8 mouse cellular contexts compared by ENCODE assay signal in genomic region chr6:120903450-120903912, GRCm38 (mm10). TPM values are rescaled to one million over a fixed set of nuclear protein-coding genes. Genes with fewer than 3 reads are reported as not detected.
DNase-seq lines count a peak whose midpoint lies in the region; ATAC-seq and TF ChIP-seq lines count a peak whose summit lies in the region.

No protein-coding gene starts in this region.

- peak; percentile 57; the same call in 1 of the 2 replicates for ATAC-seq in monocyte, adult 5-6 weeks (replicated peaks; ENCODE audit: insufficient number of reproducible peaks, low FRiP score, low TSS enrichment, poor library complexity, severe bottlenecking)
- ATAC-seq in neural tube, embryonic 15.5 days (ENCODE audit: low FRiP score): no peak

- peaks cover 62 to 90% of the 10 kb centered on the region in 2 experiments for H3K36me3 ChIP-seq in CH12.LX (replicated peaks in 1 of 2; ENCODE audit: control insufficient read depth in 1 of 2, insufficient read depth in 1 of 2, low read length in 1 of 2)
- H3K36me3 ChIP-seq in neural tube, embryonic 15.5 days: no peaks in the 10 kb centered on the region

- H3K79me2 ChIP-seq in CH12.LX (replicated peaks; ENCODE audit: control insufficient read depth, extremely low read depth, insufficient read depth, poor library complexity, severe bottlenecking): peaks cover 72% of the 10 kb centered on the region

- dilution Hi-C loops in CH12.LX (cut with MboI; ENCODE audit: extremely low pct_ligation_motif_present, extremely low pct_unique_long_range_greater_than_20kb, low sequenced_read_pairs): no loop called here

- WGBS in neural tube, embryonic 15.5 days: 68% methylated on average over 5 of the region's 5 CpGs

- TF ChIP-seq POLR2A in CH12.LX (IDR thresholded peaks at IDR 0.05; ENCODE audit: low read depth, low read length): no peak

- H3K27me3 ChIP-seq in CH12.LX (replicated peaks): no peaks in the 10 kb centered on the region
- no peaks in the 10 kb centered on the region for H3K27me3 ChIP-seq in neural tube, embryonic 15.5 days (replicated peaks)

- peak; percentile 74 for TF ChIP-seq RAD21 in CH12.LX (IDR thresholded peaks at IDR 0.05; ENCODE audit: low read depth, low read length)

- peak; percentile 50 to 82 for TF ChIP-seq CTCF in CH12.LX (conservative IDR thresholded peaks at IDR 0.05 in 1 of 2, IDR thresholded peaks at IDR 0.05 in 1 of 2; ENCODE audit: low read depth in 2 of 2, low read length in 2 of 2)

- peaks cover 22 to 89% of the 10 kb centered on the region in 2 experiments for H3K4me1 ChIP-seq in CH12.LX (ENCODE audit: control insufficient read depth in 1 of 2, insufficient read depth in 2 of 2)
- no peaks in the 10 kb centered on the region for H3K4me1 ChIP-seq in neural tube, embryonic 15.5 days

- no peaks in the 10 kb centered on the region for H3K9me3 ChIP-seq in CH12.LX (replicated peaks; ENCODE audit: low read length)
- no peaks in the 10 kb centered on the region for H3K9me3 ChIP-seq in neural tube, embryonic 15.5 days (replicated peaks)

- peak; percentile 42 for DNase-seq in gastrocnemius, adult 18-20 months (ENCODE audit: low spot score)
- no peak for DNase-seq in gastrocnemius, postnatal 25 days
- peak; percentile 79 for DNase-seq in CH12.LX (ENCODE audit: extremely low read depth)
- peak; percentile 69 for DNase-seq in embryo, embryonic 10.5 days (ENCODE audit: low spot score)
- DNase-seq in kidney, postnatal 36 days: peak; percentile 81 to 92
- no peak for DNase-seq in frontal cortex, postnatal 14 days (ENCODE audit: low spot score in 2 of 2)

- no peak overlapping the region for H3K4me3 ChIP-seq in CH12.LX (replicated peaks in 1 of 3; ENCODE audit: low read depth in 2 of 3, low read length in 2 of 3, poor library complexity in 1 of 3)
- H3K4me3 ChIP-seq in neural tube, embryonic 15.5 days (replicated peaks): no peak overlapping the region

- TF ChIP-seq EP300 in CH12.LX (IDR thresholded peaks at IDR 0.05; ENCODE audit: low read length): no peak

- H3K9ac ChIP-seq in CH12.LX (ENCODE audit: insufficient read depth, low read depth): no peak overlapping the region
- no peak overlapping the region for H3K9ac ChIP-seq in neural tube, embryonic 15.5 days (replicated peaks)

- H3K4me2 ChIP-seq in CH12.LX (ENCODE audit: insufficient read depth, low read depth, poor library complexity, severe bottlenecking): no peak overlapping the region
- no peak overlapping the region for H3K4me2 ChIP-seq in neural tube, embryonic 15.5 days

- no peak overlapping the region for H3K27ac ChIP-seq in CH12.LX (ENCODE audit: insufficient read depth, low read depth)
- H3K27ac ChIP-seq in neural tube, embryonic 15.5 days (replicated peaks): no peak overlapping the region

- in situ Hi-C loops in CH12.LX (cut with MboI; ENCODE audit: low pct_ligation_motif_present, low pct_unique_long_range_greater_than_20kb, low sequenced_read_pairs): loop anchor here (5.0 kb wide), 1 partner anchor 274 kb away; no protein-coding TSS in a partner anchor

TF ChIP-seq in CH12.LX, 34 proteins besides CTCF, POLR2A, EP300 and RAD21:
- TF ChIP-seq USF1 (IDR thresholded peaks at IDR 0.05; ENCODE audit: low read depth, low read length) (0 out of 2 replicates have a peak, but pooled peaks have one; percentile 10), BHLHE40 (IDR thresholded peaks at IDR 0.05; ENCODE audit: low read depth, low read length) (peak; percentile 86), MXI1 (IDR thresholded peaks at IDR 0.05; ENCODE audit: low read depth, low read length) (peak; percentile 84), IRF4 (IDR thresholded peaks at IDR 0.05; ENCODE audit: low read depth, low read length) (0 out of 2 replicates have a peak, but pooled peaks have one; percentile 14), CHD1 (IDR thresholded peaks at IDR 0.05; ENCODE audit: low read depth, low read length) (no peak), SIN3A (IDR thresholded peaks at IDR 0.05; ENCODE audit: low read length) (peak; percentile 81), SMC3 (IDR thresholded peaks at IDR 0.05; ENCODE audit: low read depth, low read length) (peak; percentile 87), MAX (IDR thresholded peaks at IDR 0.05; ENCODE audit: low read length) (0 out of 2 replicates have a peak, but pooled peaks have one; percentile 48), CHD2 (IDR thresholded peaks at IDR 0.05; ENCODE audit: low read length) (no peak), MYC (IDR thresholded peaks at IDR 0.05; ENCODE audit: low read depth, low read length) (peak; percentile 62; the same call in 1 of the 2 replicates), ZNF384 (IDR thresholded peaks at IDR 0.05; ENCODE audit: low read depth, low read length) (no peak)

RNA-seq across cellular contexts. Expression of gene Bid, which starts 13.2 kb away (rescaled TPM):
- total RNA-seq in gastrocnemius, adult 18-20 months (2021): under 1 TPM; 0.39 to 0.78 TPM
- total RNA-seq in gastrocnemius, postnatal 25 days (2021): under 1 TPM; 0.48 to 0.87 TPM
- total RNA-seq in CH12.LX (2012; rRNA removed) (102 and 118 TPM in 2 replicates), CH12.LX (2014; rRNA removed) (132 and 148 TPM in 2 replicates)
- polyA plus RNA-seq in CH12.LX (2012; ENCODE audit: insufficient read length, low read depth): 129 and 144 TPM in 2 replicates
- 19.8 to 42.0 TPM (median 21.4 TPM) in 3 replicates for total RNA-seq in monocyte, adult 5-6 weeks (2017)
- polyA plus RNA-seq in neural tube, embryonic 15.5 days (2015; fragmentation: Nextera tagmentation; extraction: Ambion mirVana): 38.7 and 43.0 TPM in 2 replicates

Comparison
In these comparisons a context has a peak if more than half of its experiments do, and no peak if none do; other contexts are left out.
1. DNase-seq: peak in gastrocnemius, adult 18-20 months (single experiment), CH12.LX (single experiment), embryo, embryonic 10.5 days (single experiment) and kidney, postnatal 36 days (2 of 2); none in gastrocnemius, postnatal 25 days (single experiment) and frontal cortex, postnatal 14 days (0 of 2).
2. RNA of gene Bid, which starts 13.2 kb away (total RNA-seq): 102 to 148 TPM in CH12.LX and 19.8 to 42.0 TPM in monocyte, adult 5-6 weeks; 0.48 to 0.87 TPM in gastrocnemius, postnatal 25 days and 0.39 to 0.78 TPM in gastrocnemius, adult 18-20 months; every median in the first group is over 10 times any median in the second.